Mouse (Mus musculus) midbrain, postnatal 0 days (tissue): ENCODE measurements around the gene Man1c1. TPM values are rescaled to one million over a fixed set of nuclear protein-coding genes. Genes with fewer than 3 reads are reported as not detected.

ENCODE experiments used
- ATAC-seq: fragments of 200-750 bp; cut with Nextera tagmentation; 2 replicates; pipeline ENCODE4 v1.8.0; 2017; ENCODE audit warnings: moderate number of reproducible peaks, mild to moderate bottlenecking, moderate TSS enrichment, moderate library complexity; ENCODE audit not compliant: low FRiP score
- DNase-seq: peaks from one replicate; pipeline ENCODE4 v3.0.0-alpha.2; 2015; ENCODE audit warnings: low spot score
- H3K27ac ChIP-seq: fragments of 300-500 bp; sonication (generic); 2 replicates; pipeline ENCODE4 v1.5.1; 2014; ENCODE audit warnings: low read depth, mild to moderate bottlenecking, low read length, mixed read lengths
- H3K27me3 ChIP-seq: fragments of 300-500 bp; sonication (generic); 2 replicates; pipeline ENCODE4 v1.6.1; 2014; ENCODE audit warnings: low read length, control low read depth, mixed read lengths; ENCODE audit not compliant: insufficient read depth
- H3K36me3 ChIP-seq: fragments of 300-500 bp; sonication (generic); 2 replicates; pipeline ENCODE4 v1.6.1; 2014; ENCODE audit warnings: low read length, control low read depth, mixed read lengths; ENCODE audit not compliant: insufficient read depth
- H3K4me1 ChIP-seq: fragments of 300-500 bp; sonication (generic); 2 replicates; pipeline ENCODE4 v1.6.1; 2014; ENCODE audit warnings: mild to moderate bottlenecking, control low read depth, antibody characterized with exemption, low read length, mixed read lengths; ENCODE audit not compliant: insufficient read depth
- H3K4me2 ChIP-seq: fragments of 300-500 bp; sonication (generic); 2 replicates; pipeline ENCODE4 v1.6.1; 2014; ENCODE audit warnings: low read depth, mild to moderate bottlenecking, low read length, mixed read lengths; ENCODE audit not compliant: poor library complexity, severe bottlenecking
- H3K4me3 ChIP-seq: fragments of 300-500 bp; sonication (generic); 2 replicates; pipeline ENCODE4 v1.5.1; 2014; ENCODE audit warnings: low read depth, mild to moderate bottlenecking, low read length, moderate library complexity
- H3K9ac ChIP-seq: fragments of 300-500 bp; sonication (generic); replicated peaks from 2 replicates; pipeline ENCODE4 v1.6.1; 2014; ENCODE audit warnings: mild to moderate bottlenecking, low read length, moderate library complexity, mixed read lengths; ENCODE audit not compliant: poor library complexity, severe bottlenecking
- H3K9me3 ChIP-seq: fragments of 300-500 bp; sonication (generic); 2 replicates; pipeline ENCODE4 v1.6.1; 2016; ENCODE audit warnings: low read length, control low read depth
- CTCF ChIP-seq: IDR thresholded peaks from 2 replicates; pipeline ENCODE4 v1.5.1; 2016; ENCODE audit warnings: antibody characterized with exemption, mild to moderate bottlenecking
- WGBS: fragments of 180-500 bp; shearing (Covaris S2); extraction: QIAGEN DNeasy Blood & Tissue Kit; methylation state at CpG from one replicate; pipeline ENCODE4 v1.1.7; 2014; 5-methylcytosine and 5-hydroxymethylcytosine counted together
- polyA plus RNA-seq: library from polyadenylated mRNA; unstranded; fragments of >200 nt; fragmentation: Nextera tagmentation; extraction: Ambion mirVana; gene quantifications from 2 replicates; pipeline ENCODE4 v1.2.1, GENCODE M21; 2015
- total RNA-seq: library from RNA; depleted of rRNA; stranded (reverse); fragments of >200 nt; gene quantifications from 2 replicates; pipeline ENCODE4 v1.2.3, GENCODE M21; 2014

The Man1c1 gene
- total and polyA plus RNA-seq, 2 experiments from 2014 or later: 3.4 to 28.7 TPM

DNA sequence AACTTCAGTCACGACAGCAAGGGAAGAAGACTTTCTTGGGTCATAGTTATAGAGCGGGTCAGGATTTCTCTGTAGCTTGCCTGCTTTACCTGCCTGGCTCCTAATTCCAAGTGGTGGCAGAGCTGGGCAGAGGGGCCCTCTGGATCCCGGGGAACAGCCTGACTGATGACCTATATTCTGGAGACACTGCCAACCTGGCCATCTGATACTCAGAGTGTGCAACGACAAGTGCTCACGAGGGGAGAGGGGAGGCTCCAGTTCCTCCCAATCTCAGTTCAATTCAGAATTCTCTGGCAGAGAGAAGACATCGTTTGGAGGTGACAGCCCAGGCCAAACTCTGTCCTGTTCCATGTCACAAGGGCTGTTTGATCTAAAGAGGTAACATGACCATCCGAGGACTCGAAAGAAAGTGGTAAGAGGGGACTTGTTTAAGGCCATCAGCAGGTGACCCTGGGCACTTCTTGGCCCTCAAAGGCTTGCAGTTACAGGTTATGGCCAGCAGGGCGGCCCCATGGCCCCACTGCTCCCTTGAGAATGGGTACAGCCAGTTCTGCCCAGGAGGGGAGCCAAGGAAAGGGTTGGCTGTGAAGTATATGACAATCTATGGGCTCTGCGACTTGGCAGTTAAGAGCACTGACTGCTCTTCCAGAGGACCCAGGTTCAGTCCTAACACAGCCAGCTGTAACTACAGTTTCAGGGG lies 113.7 kb downstream of the Man1c1 start:
- Histone ChIP-seq H3K4me2 (no peak overlapping the region), H3K9me3 (no peaks in the 10 kb centered on the region), H3K4me3 (no peak overlapping the region), H3K36me3 (no peaks in the 10 kb centered on the region), H3K4me1 (peaks cover 8% of the 10 kb centered on the region; the same call in 1 of the 2 replicates), H3K27ac (no peak overlapping the region), H3K9ac (no peak overlapping the region), H3K27me3 (no peaks in the 10 kb centered on the region)
- 78% methylated on average over 10 of the region's 10 CpGs for WGBS
- ATAC-seq (no peak), DNase-seq (no peak)
- peak; percentile 57 for TF ChIP-seq CTCF

DNA sequence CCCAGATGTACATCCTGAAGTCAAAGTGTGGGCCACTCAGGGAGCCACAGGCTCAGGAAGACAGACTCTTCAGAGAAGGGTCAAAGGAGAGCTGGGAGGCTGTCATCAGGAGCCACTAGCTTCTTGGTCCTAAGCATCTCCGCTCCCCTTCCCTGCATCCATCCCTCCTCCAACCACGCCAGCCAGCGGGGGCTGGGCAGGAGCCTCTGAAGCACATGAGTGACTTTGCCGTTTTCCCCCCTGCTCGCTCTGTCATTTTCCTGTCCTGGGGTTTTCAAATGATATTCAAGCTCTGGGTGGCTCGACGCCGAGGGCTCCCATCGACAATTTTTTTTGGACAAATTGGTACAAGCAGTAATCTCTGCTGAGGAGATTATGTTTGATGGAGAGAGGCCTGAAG lies 114.3 kb downstream of the Man1c1 start:
- H3K9ac ChIP-seq: no peak overlapping the region
- H3K27me3 ChIP-seq: no peaks in the 10 kb centered on the region
- peaks cover 8% of the 10 kb centered on the region; the same call in 1 of the 2 replicates for H3K4me1 ChIP-seq
- H3K4me3 ChIP-seq: no peak overlapping the region
- H3K4me2 ChIP-seq: no peak overlapping the region
- WGBS: 53% methylated on average over 9 of the region's 9 CpGs
- TF ChIP-seq CTCF: no peak
- DNase-seq (no peak), ATAC-seq (no peak)
- H3K27ac ChIP-seq: no peak overlapping the region
- no peaks in the 10 kb centered on the region for H3K36me3 ChIP-seq
- H3K9me3 ChIP-seq: no peaks in the 10 kb centered on the region

DNA sequence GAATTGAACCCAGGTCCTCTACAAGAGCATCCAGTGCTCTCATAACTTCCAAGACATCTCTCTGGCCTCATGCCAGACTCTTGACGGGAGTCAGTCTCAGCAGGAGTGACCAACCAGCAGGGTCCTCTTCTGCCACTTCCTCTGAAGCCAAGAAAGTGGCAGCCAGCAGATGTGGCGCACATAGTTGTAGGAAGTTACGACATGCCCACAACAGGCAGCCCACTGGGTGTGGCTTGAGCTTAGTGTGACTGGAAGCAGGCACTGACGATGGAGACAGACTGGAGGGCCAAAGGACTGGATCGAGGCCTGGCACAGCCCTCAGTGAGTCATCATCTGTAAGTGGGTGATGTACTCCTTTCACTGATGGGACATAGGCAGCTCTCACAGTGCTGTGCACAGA lies 115.1 kb downstream of the Man1c1 start:
- Histone ChIP-seq H3K27me3 (no peaks in the 10 kb centered on the region), H3K36me3 (no peaks in the 10 kb centered on the region), H3K9me3 (no peaks in the 10 kb centered on the region), H3K27ac (no peak overlapping the region), H3K4me2 (no peak overlapping the region), H3K4me1 (peaks cover 8% of the 10 kb centered on the region; the same call in 1 of the 2 replicates), H3K9ac (no peak overlapping the region), H3K4me3 (no peak overlapping the region)
- TF ChIP-seq CTCF: no peak
- ATAC-seq (no peak), DNase-seq (no peak)
- 90% methylated on average over 5 of the region's 5 CpGs for WGBS

DNA sequence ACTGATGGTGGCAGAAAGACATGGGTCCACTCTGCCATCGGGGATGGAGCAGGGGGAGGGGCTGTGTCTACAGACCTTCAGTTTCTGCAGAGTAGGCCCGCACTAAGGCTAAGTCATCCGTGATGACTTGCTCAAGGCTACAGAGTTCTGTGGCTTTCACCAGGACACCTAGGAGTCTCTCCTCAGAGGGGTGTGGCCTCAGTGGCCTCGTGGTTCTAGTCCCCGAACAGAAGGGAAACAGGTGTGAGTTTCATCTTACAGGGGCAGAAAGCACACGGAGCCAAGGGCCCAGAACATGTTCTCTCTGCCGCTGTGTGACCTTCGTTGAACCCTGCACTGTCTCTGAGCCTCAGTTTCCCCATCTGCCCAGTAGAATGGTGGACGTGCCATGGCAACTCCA lies 115.8 kb downstream of the Man1c1 start:
- H3K4me2 ChIP-seq: no peak overlapping the region
- TF ChIP-seq CTCF: no peak
- H3K36me3 ChIP-seq: no peaks in the 10 kb centered on the region

DNA sequence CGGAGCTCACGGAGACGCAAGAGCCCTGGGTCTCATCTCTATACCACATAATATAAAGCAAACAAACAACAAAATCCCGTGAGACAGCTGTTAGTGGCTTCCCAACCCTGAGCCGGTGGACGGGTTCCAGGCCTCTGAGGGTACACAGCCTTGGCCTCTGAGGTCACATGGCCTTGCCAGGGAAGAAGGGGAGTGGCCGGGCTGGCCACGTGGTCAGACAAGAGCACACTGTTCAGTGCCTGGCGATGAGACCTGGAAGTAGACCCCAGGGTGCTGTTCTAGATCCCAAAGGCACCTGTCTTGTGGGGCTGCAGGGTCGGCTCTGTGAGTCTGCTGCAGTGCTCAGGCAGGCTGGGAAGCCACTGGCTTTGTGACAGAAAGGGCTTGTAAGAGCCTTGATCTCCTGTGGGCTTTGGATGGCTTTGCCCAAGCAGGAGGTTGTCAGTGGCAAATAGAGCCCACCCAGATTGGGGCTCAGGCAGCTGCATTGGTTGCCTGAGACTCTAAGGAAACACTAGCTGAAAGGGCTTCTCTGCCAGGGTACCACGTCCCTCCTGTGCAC lies 116.4 kb downstream of the Man1c1 start:
- WGBS: 68% methylated on average over 11 of the region's 11 CpGs
- no peak for TF ChIP-seq CTCF

More for the DNA sequence above, 115.8 kb downstream of the Man1c1 start:
- ATAC-seq: no peak
- Histone ChIP-seq H3K9me3 (no peaks in the 10 kb centered on the region), H3K27me3 (no peaks in the 10 kb centered on the region), H3K9ac (no peak overlapping the region), H3K27ac (no peak overlapping the region), H3K4me3 (no peak overlapping the region), H3K4me1 (peaks cover 8% of the 10 kb centered on the region; the same call in 1 of the 2 replicates)
- DNase-seq: no peak
- 89% methylated on average over 9 of the region's 9 CpGs for WGBS

DNA sequence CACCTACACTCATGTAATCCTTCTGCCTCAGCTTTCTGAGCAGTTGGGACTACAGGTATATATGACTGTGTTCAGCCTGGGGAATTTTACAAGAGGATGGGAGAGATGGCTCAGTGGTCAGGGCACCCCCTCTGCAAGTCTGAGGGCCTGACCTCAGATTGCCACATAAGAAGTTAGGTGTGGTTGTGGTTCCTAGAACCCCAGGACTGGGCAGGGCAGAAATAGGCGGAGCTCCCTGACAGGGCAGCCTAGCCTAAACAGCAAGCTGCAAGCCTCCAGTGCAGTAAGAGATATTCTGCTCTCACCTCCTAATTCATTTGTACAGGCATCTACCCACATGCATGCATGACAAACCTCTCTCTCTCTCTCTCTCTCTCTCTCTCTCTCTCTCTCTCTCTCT lies 117.5 kb downstream of the Man1c1 start:
- WGBS: 78% methylated on average over 1 of the region's 1 CpGs
- ATAC-seq: no peak
- no peak for TF ChIP-seq CTCF
- Histone ChIP-seq H3K9ac (no peak overlapping the region), H3K27ac (no peak overlapping the region), H3K4me1 (peaks cover 4% of the 10 kb centered on the region; the same call in 1 of the 2 replicates), H3K27me3 (no peaks in the 10 kb centered on the region), H3K36me3 (no peaks in the 10 kb centered on the region), H3K4me2 (no peak overlapping the region), H3K9me3 (no peaks in the 10 kb centered on the region), H3K4me3 (no peak overlapping the region)
- no peak for DNase-seq

More for the DNA sequence above, 116.4 kb downstream of the Man1c1 start:
- H3K27me3 ChIP-seq: no peaks in the 10 kb centered on the region
- no peak overlapping the region for H3K4me3 ChIP-seq
- H3K4me2 ChIP-seq: no peak overlapping the region
- H3K36me3 ChIP-seq: no peaks in the 10 kb centered on the region
- peaks cover 8% of the 10 kb centered on the region; the same call in 1 of the 2 replicates for H3K4me1 ChIP-seq
- no peaks in the 10 kb centered on the region for H3K9me3 ChIP-seq
- H3K9ac ChIP-seq: no peak overlapping the region
- DNase-seq: peak; percentile 46
- ATAC-seq: 0 out of 2 replicates have a peak, but pooled peaks have one; percentile 16
- H3K27ac ChIP-seq: no peak overlapping the region
